Mouse (Mus musculus): ENCODE data around the gene Med9. TPM values are rescaled to one million over a fixed set of nuclear protein-coding genes. Genes with fewer than 3 reads are reported as not detected.
"Not testable (repeated sequence)": the region's sequence is repeated elsewhere in the genome, so short reads cannot be mapped to it uniquely, and the experiment has no call there.

Gene Med9
- polyA plus RNA-seq, 2 experiments: 21.7 to 34.6 TPM

GRCm38 (mm10) chr11:59933943-59934342, 14.1 kb upstream of the Med9 start:
- Histone ChIP-seq H3K4me3 (replicated peaks; ENCODE audit: low read length) (no peak overlapping the region), H3K4me2 (replicated peaks; ENCODE audit: low read depth, low read length, severe bottlenecking) (no peak overlapping the region), H3K27ac (replicated peaks; ENCODE audit: low read depth, low read length) (no peak overlapping the region), H3K9ac (ENCODE audit: low read depth, low read length, severe bottlenecking) (peak overlapping the region; percentile 16; the same call in 1 of the 2 replicates), H3K27me3 (ENCODE audit: control insufficient read depth, insufficient read depth, low read length) (no peaks in the 10 kb centered on the region), H3K9me3 (ENCODE audit: control insufficient read depth, low read length) (no peaks in the 10 kb centered on the region), H3K4me1 (ENCODE audit: control insufficient read depth, insufficient read depth, low read length) (no peaks in the 10 kb centered on the region), H3K36me3 (ENCODE audit: control insufficient read depth, insufficient read depth, low read length) (no peaks in the 10 kb centered on the region)
- WGBS: 48% methylated on average over 12 of the region's 12 CpGs
- ATAC-seq (ENCODE audit: low FRiP score, low read depth): no peak
- no peak for TF ChIP-seq POLR2A (IDR thresholded peaks at IDR 0.05; ENCODE audit: borderline replicate concordance, extremely low read depth, insufficient read depth, insufficient read length)
- no peak for DNase-seq (ENCODE audit: low spot score)

GRCm38 (mm10) chr11:59937023-59937422, 11.0 kb upstream of the Med9 start:
- Histone ChIP-seq H3K9ac (ENCODE audit: low read depth, low read length, severe bottlenecking) (no peak overlapping the region), H3K36me3 (ENCODE audit: control insufficient read depth, insufficient read depth, low read length) (no peaks in the 10 kb centered on the region), H3K4me1 (ENCODE audit: control insufficient read depth, insufficient read depth, low read length) (no peaks in the 10 kb centered on the region), H3K4me3 (replicated peaks; ENCODE audit: low read length) (no peak overlapping the region), H3K4me2 (replicated peaks; ENCODE audit: low read depth, low read length, severe bottlenecking) (no peak overlapping the region), H3K9me3 (ENCODE audit: control insufficient read depth, low read length) (no peaks in the 10 kb centered on the region), H3K27me3 (ENCODE audit: control insufficient read depth, insufficient read depth, low read length) (no peaks in the 10 kb centered on the region), H3K27ac (replicated peaks; ENCODE audit: low read depth, low read length) (no peak overlapping the region)
- no peak for TF ChIP-seq POLR2A (IDR thresholded peaks at IDR 0.05; ENCODE audit: borderline replicate concordance, extremely low read depth, insufficient read depth, insufficient read length)
- DNase-seq (ENCODE audit: low spot score): no peak
- 80% methylated on average over 3 of the region's 3 CpGs for WGBS
- ATAC-seq (ENCODE audit: low FRiP score, low read depth): no peak

- 31% methylated on average over 2 of the region's 2 CpGs for WGBS
- H3K4me1 ChIP-seq (ENCODE audit: control insufficient read depth, insufficient read depth, low read length): no peaks in the 10 kb centered on the region
- no peaks in the 10 kb centered on the region for H3K27me3 ChIP-seq (ENCODE audit: control insufficient read depth, insufficient read depth, low read length)
- DNase-seq (ENCODE audit: low spot score) (no peak), ATAC-seq (ENCODE audit: low FRiP score, low read depth) (no peak)
- H3K4me2 ChIP-seq (replicated peaks; ENCODE audit: low read depth, low read length, severe bottlenecking): no peak overlapping the region
- no peaks in the 10 kb centered on the region for H3K36me3 ChIP-seq (ENCODE audit: control insufficient read depth, insufficient read depth, low read length)
- TF ChIP-seq POLR2A (IDR thresholded peaks at IDR 0.05; ENCODE audit: borderline replicate concordance, extremely low read depth, insufficient read depth, insufficient read length): no peak
- H3K9ac ChIP-seq (ENCODE audit: low read depth, low read length, severe bottlenecking): no peak overlapping the region
- no peaks in the 10 kb centered on the region for H3K9me3 ChIP-seq (ENCODE audit: control insufficient read depth, low read length)
- H3K4me3 ChIP-seq (replicated peaks; ENCODE audit: low read length): no peak overlapping the region
- no peak overlapping the region for H3K27ac ChIP-seq (replicated peaks; ENCODE audit: low read depth, low read length)
These were observed 10.4 kb upstream of the Med9 start for GRCm38 (mm10) chr11:59937615-59938014.

GRCm38 (mm10) chr11:59939821-59940220, 8.2 kb upstream of the Med9 start:
- Histone ChIP-seq H3K27me3 (ENCODE audit: control insufficient read depth, insufficient read depth, low read length) (no peaks in the 10 kb centered on the region), H3K4me2 (replicated peaks; ENCODE audit: low read depth, low read length, severe bottlenecking) (no peak overlapping the region), H3K4me1 (ENCODE audit: control insufficient read depth, insufficient read depth, low read length) (no peaks in the 10 kb centered on the region), H3K4me3 (replicated peaks; ENCODE audit: low read length) (no peak overlapping the region), H3K9ac (ENCODE audit: low read depth, low read length, severe bottlenecking) (no peak overlapping the region), H3K9me3 (ENCODE audit: control insufficient read depth, low read length) (no peaks in the 10 kb centered on the region), H3K27ac (replicated peaks; ENCODE audit: low read depth, low read length) (no peak overlapping the region), H3K36me3 (ENCODE audit: control insufficient read depth, insufficient read depth, low read length) (no peaks in the 10 kb centered on the region)
- TF ChIP-seq POLR2A (IDR thresholded peaks at IDR 0.05; ENCODE audit: borderline replicate concordance, extremely low read depth, insufficient read depth, insufficient read length): no peak
- WGBS: 73% methylated on average over 1 of the region's 1 CpGs
- no peak for DNase-seq (ENCODE audit: low spot score)
- no peak for ATAC-seq (ENCODE audit: low FRiP score, low read depth)

DNA sequence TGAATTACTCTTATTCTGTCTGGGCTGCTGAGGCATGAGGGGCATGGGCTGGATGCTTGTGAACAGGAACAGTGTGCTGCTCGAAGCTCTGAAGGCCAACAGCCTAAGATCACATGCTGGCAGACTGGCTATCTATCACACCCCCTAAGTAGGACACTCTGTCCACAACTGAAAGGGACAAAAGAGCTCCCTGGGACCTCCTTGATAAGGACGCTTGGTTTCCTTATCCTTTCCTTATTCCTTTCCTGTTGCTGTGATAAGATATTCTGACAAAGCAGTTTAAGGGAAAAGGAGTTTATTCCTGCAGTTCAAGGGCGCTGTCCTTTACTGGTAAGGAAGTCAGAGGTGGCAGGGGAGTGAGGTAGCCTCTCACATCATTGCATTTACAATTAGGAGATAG, 7.4 kb upstream of the Med9 start:
- ATAC-seq (ENCODE audit: low FRiP score, low read depth): no peak
- Histone ChIP-seq H3K27ac (replicated peaks; ENCODE audit: low read depth, low read length) (no peak overlapping the region), H3K4me2 (replicated peaks; ENCODE audit: low read depth, low read length, severe bottlenecking) (no peak overlapping the region), H3K27me3 (ENCODE audit: control insufficient read depth, insufficient read depth, low read length) (no peaks in the 10 kb centered on the region), H3K36me3 (ENCODE audit: control insufficient read depth, insufficient read depth, low read length) (no peaks in the 10 kb centered on the region), H3K4me1 (ENCODE audit: control insufficient read depth, insufficient read depth, low read length) (no peaks in the 10 kb centered on the region), H3K4me3 (replicated peaks; ENCODE audit: low read length) (no peak overlapping the region), H3K9me3 (ENCODE audit: control insufficient read depth, low read length) (no peaks in the 10 kb centered on the region), H3K9ac (ENCODE audit: low read depth, low read length, severe bottlenecking) (no peak overlapping the region)
- 61% methylated on average over 3 of the region's 3 CpGs for WGBS
- no peak for DNase-seq (ENCODE audit: low spot score)
- no peak for TF ChIP-seq POLR2A (IDR thresholded peaks at IDR 0.05; ENCODE audit: borderline replicate concordance, extremely low read depth, insufficient read depth, insufficient read length)

DNA sequence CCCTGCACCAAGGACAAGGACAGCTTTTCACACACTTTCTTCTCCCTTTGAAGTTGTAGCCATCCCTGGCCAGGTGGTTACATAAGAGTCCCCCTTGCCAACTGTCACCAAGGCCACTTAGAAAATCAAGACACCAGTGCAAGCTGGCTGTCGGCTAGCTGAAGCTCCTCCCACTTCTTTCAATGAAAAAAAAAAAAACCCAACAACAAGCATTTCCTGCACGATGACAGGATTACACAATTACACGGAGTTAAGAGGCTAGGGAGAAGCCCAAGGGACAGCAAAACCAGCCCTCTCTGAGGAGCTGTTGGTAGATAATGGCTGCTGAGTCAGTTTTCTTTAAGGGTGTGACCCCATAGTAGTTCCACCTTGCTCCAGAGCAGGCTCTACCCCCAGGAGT, 6.6 kb upstream of the Med9 start:
- H3K4me2 ChIP-seq (replicated peaks; ENCODE audit: low read depth, low read length, severe bottlenecking): no peak overlapping the region
- H3K4me3 ChIP-seq (replicated peaks; ENCODE audit: low read length): no peak overlapping the region
- no peak overlapping the region for H3K27ac ChIP-seq (replicated peaks; ENCODE audit: low read depth, low read length)
- WGBS: 26% methylated on average over 3 of the region's 3 CpGs
- no peaks in the 10 kb centered on the region for H3K4me1 ChIP-seq (ENCODE audit: control insufficient read depth, insufficient read depth, low read length)
- TF ChIP-seq POLR2A (IDR thresholded peaks at IDR 0.05; ENCODE audit: borderline replicate concordance, extremely low read depth, insufficient read depth, insufficient read length): no peak
- no peaks in the 10 kb centered on the region for H3K27me3 ChIP-seq (ENCODE audit: control insufficient read depth, insufficient read depth, low read length)
- no peak for ATAC-seq (ENCODE audit: low FRiP score, low read depth)
- no peaks in the 10 kb centered on the region for H3K9me3 ChIP-seq (ENCODE audit: control insufficient read depth, low read length)
- no peaks in the 10 kb centered on the region for H3K36me3 ChIP-seq (ENCODE audit: control insufficient read depth, insufficient read depth, low read length)
- no peak for DNase-seq (ENCODE audit: low spot score)
- no peak overlapping the region for H3K9ac ChIP-seq (ENCODE audit: low read depth, low read length, severe bottlenecking)

GRCm38 (mm10) chr11:59944855-59945254, 3.2 kb upstream of the Med9 start:
- not testable (repeated sequence) for H3K4me2 ChIP-seq (replicated peaks; ENCODE audit: low read depth, low read length, severe bottlenecking); H3K27me3 ChIP-seq (ENCODE audit: control insufficient read depth, insufficient read depth, low read length); H3K4me3 ChIP-seq (replicated peaks; ENCODE audit: low read length); ATAC-seq (ENCODE audit: low FRiP score, low read depth); H3K27ac ChIP-seq (replicated peaks; ENCODE audit: low read depth, low read length); H3K36me3 ChIP-seq (ENCODE audit: control insufficient read depth, insufficient read depth, low read length); H3K9ac ChIP-seq (ENCODE audit: low read depth, low read length, severe bottlenecking); H3K9me3 ChIP-seq (ENCODE audit: control insufficient read depth, low read length); DNase-seq (ENCODE audit: low spot score)
- peaks cover 12% of the 10 kb centered on the region; the same call in 1 of the 2 replicates for H3K4me1 ChIP-seq (ENCODE audit: control insufficient read depth, insufficient read depth, low read length)
- 84% methylated on average over 10 of the region's 10 CpGs for WGBS

All from limb, embryonic 14.5 days (tissue).